Mouse (Mus musculus): ENCODE results near the gene Luzp2. TPM values are rescaled to one million over a fixed set of nuclear protein-coding genes. Genes with fewer than 3 reads are reported as not detected.
"Not testable (repeated sequence)": the region's sequence is repeated elsewhere in the genome, so short reads cannot be mapped to it uniquely, and the experiment has no call there.

The Luzp2 gene
- polyA plus RNA-seq, 1 experiment from 2014 or later, result 70.6 TPM

DNA sequence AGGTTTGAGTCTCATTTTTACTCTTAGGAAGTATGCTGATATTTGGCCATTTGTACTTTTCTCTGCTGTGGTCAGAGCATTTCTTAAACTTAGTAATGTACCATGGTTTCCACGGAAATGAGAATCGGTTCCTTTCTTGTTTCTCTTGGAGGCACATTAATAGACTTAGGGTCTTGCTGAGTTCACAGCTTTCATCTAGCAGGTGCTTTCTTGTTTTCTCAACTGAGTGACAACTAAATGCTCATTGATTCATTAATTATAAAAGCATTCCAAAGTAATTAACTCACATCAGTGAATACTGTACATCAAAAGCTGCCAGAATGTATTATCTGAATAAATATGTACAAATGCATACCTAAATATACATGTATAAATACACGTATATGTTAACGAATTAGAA is 127.4 kb downstream of the Luzp2 start:
- no peak overlapping the region for H3K27ac ChIP-seq (ENCODE audit: low read depth, low read length)
- ATAC-seq, result no peak
- no peak overlapping the region for H3K4me2 ChIP-seq (ENCODE audit: low read length)
- H3K36me3 ChIP-seq (ENCODE audit: control insufficient read depth, insufficient read depth, low read length), result no peaks in the 10 kb centered on the region
- no peaks in the 10 kb centered on the region for H3K4me1 ChIP-seq (ENCODE audit: control insufficient read depth, insufficient read depth, low read depth, low read length)
- H3K9ac ChIP-seq (ENCODE audit: low read depth, low read length), result no peak overlapping the region
- H3K4me3 ChIP-seq (ENCODE audit: low read length), result no peak overlapping the region
- H3K9me3 ChIP-seq (ENCODE audit: control insufficient read depth, low read length), result no peaks in the 10 kb centered on the region
- 62% methylated on average over 4 of the region's 4 CpGs for WGBS
- no peaks in the 10 kb centered on the region for H3K27me3 ChIP-seq (replicated peaks; ENCODE audit: control insufficient read depth, insufficient read depth, low read length)

DNA sequence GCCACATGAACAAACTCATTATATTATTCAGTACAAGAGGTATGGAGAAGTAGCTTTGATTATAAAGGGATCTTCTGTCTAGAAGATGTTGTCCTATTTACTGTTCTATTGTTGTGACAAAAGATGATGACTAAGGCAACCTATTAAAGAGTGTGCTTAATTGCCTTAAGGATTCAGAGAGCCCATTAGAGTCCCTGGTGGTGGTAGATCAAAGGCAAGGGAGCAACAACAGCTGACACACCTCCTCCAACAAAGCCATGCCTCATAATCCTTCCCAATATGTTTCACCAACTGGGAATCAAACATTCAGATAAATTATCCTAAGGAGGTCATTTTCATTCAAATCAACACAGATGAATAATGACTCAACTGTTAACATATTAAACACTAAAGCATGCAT is 142.1 kb downstream of the Luzp2 start:
- no peaks in the 10 kb centered on the region for H3K36me3 ChIP-seq (ENCODE audit: control insufficient read depth, insufficient read depth, low read length)
- H3K9me3 ChIP-seq (ENCODE audit: control insufficient read depth, low read length), result 0 out of 2 replicates have a peak, but pooled peaks cover 2% of the 10 kb centered on the region
- no peaks in the 10 kb centered on the region for H3K27me3 ChIP-seq (replicated peaks; ENCODE audit: control insufficient read depth, insufficient read depth, low read length)
- H3K4me2 ChIP-seq (ENCODE audit: low read length), result no peak overlapping the region
- ATAC-seq, result no peak
- no peak overlapping the region for H3K9ac ChIP-seq (ENCODE audit: low read depth, low read length)
- peaks cover 2% of the 10 kb centered on the region; the same call in 1 of the 2 replicates for H3K4me1 ChIP-seq (ENCODE audit: control insufficient read depth, insufficient read depth, low read depth, low read length)
- H3K4me3 ChIP-seq (ENCODE audit: low read length), result no peak overlapping the region
- no peak overlapping the region for H3K27ac ChIP-seq (ENCODE audit: low read depth, low read length)

DNA sequence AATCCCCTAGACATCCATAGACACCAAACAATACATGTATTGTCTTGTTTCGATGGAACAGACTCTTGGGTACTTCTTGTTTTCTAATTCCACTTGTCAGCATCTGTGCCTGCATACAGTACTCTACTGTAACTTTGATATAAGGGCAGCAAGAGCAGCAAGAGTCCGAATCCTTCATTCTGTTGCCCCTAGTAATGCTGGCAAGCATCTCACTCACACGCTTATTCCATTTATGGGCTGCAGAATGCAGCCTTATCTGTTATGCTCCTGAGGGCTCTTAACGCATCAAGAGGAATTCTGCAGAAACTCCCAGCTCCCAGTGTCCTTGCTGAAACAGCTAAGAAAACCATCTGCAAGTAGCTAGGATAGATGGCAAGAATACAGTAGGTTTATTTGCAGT is 145.3 kb downstream of the Luzp2 start:
- Histone ChIP-seq H3K4me1 (ENCODE audit: control insufficient read depth, insufficient read depth, low read depth, low read length) (peaks cover 2% of the 10 kb centered on the region; the same call in 1 of the 2 replicates), H3K36me3 (ENCODE audit: control insufficient read depth, insufficient read depth, low read length) (no peaks in the 10 kb centered on the region), H3K9ac (ENCODE audit: low read depth, low read length) (no peak overlapping the region), H3K9me3 (ENCODE audit: control insufficient read depth, low read length) (no peaks in the 10 kb centered on the region), H3K4me2 (ENCODE audit: low read length) (no peak overlapping the region), H3K27me3 (replicated peaks; ENCODE audit: control insufficient read depth, insufficient read depth, low read length) (no peaks in the 10 kb centered on the region), H3K4me3 (ENCODE audit: low read length) (no peak overlapping the region), H3K27ac (ENCODE audit: low read depth, low read length) (no peak overlapping the region)
- no peak for ATAC-seq
- WGBS, result 52% methylated on average over 4 of the region's 4 CpGs

DNA sequence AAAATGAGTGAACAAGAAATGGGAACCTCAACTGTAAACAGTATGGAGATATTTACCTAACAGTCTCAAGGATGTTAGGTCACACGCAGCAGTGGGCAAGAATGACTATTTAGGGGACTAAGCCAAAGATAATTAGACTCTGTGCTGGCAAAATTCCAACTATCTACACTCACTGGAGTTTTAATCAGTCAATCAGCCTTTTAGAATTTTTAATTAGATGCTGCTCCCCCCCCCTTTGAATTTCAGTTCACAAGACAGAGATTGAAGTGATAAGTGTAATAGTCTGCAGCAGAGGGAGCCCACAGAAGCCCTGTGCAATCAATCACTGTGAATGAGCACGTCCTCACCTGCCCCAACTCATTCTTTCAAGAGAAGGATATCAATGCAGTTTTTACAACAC is 165.1 kb downstream of the Luzp2 start:
- H3K4me3 ChIP-seq (ENCODE audit: low read length), result no peak overlapping the region
- H3K9ac ChIP-seq (ENCODE audit: low read depth, low read length), result no peak overlapping the region
- no peaks in the 10 kb centered on the region for H3K9me3 ChIP-seq (ENCODE audit: control insufficient read depth, low read length)
- H3K27ac ChIP-seq (ENCODE audit: low read depth, low read length), result no peak overlapping the region
- no peaks in the 10 kb centered on the region; the same call in 1 of the 2 replicates for H3K4me1 ChIP-seq (ENCODE audit: control insufficient read depth, insufficient read depth, low read depth, low read length)
- H3K27me3 ChIP-seq (replicated peaks; ENCODE audit: control insufficient read depth, insufficient read depth, low read length), result no peaks in the 10 kb centered on the region
- ATAC-seq, result peak; percentile 82
- WGBS, result 29% methylated on average over 2 of the region's 2 CpGs
- no peaks in the 10 kb centered on the region for H3K36me3 ChIP-seq (ENCODE audit: control insufficient read depth, insufficient read depth, low read length)
- H3K4me2 ChIP-seq (ENCODE audit: low read length), result no peak overlapping the region

DNA sequence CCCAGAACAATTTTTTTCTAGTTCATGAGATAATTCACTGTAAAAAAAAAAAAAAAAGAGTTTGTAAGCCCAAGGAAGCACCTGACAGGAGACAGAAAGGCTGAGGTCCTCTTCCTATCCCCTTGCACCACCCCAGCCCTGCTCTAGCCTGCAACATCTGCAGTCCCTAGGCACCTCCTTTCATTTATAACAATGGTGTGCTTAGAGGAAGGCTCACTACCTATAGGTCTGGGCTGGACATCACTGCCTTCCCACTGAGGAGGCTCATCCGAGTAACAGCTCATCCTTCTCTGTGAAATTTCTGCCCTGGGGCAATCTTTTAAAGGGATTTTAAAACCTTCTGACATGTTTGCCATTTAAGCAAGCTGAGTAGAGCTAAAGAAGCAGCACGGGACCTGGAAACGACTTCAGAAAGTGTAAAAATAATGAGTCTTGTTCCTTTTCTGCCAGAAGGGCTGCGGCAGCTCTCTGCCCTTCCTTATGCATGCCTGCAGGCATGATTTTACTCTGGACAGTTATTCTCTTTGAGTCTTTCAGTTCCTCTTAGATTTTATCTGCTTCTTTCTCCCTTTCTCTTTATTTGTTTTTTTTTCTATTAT is 174.0 kb downstream of the Luzp2 start:
- H3K9me3 ChIP-seq (ENCODE audit: control insufficient read depth, low read length), result no peaks in the 10 kb centered on the region
- 45% methylated on average over 4 of the region's 4 CpGs for WGBS
- no peak overlapping the region for H3K4me3 ChIP-seq (ENCODE audit: low read length)
- ATAC-seq, result no peak
- no peaks in the 10 kb centered on the region for H3K4me1 ChIP-seq (ENCODE audit: control insufficient read depth, insufficient read depth, low read depth, low read length)
- H3K36me3 ChIP-seq (ENCODE audit: control insufficient read depth, insufficient read depth, low read length), result no peaks in the 10 kb centered on the region
- H3K4me2 ChIP-seq (ENCODE audit: low read length), result no peak overlapping the region
- H3K27ac ChIP-seq (ENCODE audit: low read depth, low read length), result no peak overlapping the region
- H3K27me3 ChIP-seq (replicated peaks; ENCODE audit: control insufficient read depth, insufficient read depth, low read length), result no peaks in the 10 kb centered on the region
- H3K9ac ChIP-seq (ENCODE audit: low read depth, low read length), result no peak overlapping the region

DNA sequence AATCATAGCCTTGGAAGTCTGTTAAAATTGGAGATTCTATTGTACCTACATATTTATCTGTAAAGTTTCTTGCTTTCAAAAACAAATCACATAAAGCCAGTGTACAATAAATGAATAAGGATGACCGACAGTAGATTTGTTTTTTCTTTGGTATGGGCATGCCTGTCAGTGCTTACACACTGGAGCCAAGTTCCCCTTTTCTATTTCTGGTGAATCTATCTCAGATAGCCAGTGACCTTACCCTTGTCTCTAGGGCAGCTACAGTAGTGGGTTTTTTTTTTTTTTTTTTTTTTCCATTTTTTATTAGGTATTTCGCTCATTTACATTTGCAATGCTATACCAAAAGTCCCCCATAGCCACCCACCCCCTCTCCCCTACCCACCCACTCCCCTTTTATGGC is 298.6 kb downstream of the Luzp2 start:
- not testable (repeated sequence) for H3K4me3 ChIP-seq (ENCODE audit: low read length); H3K36me3 ChIP-seq (ENCODE audit: control insufficient read depth, insufficient read depth, low read length); H3K9ac ChIP-seq (ENCODE audit: low read depth, low read length); ATAC-seq; H3K27me3 ChIP-seq (replicated peaks; ENCODE audit: control insufficient read depth, insufficient read depth, low read length); H3K9me3 ChIP-seq (ENCODE audit: control insufficient read depth, low read length); H3K27ac ChIP-seq (ENCODE audit: low read depth, low read length); H3K4me1 ChIP-seq (ENCODE audit: control insufficient read depth, insufficient read depth, low read depth, low read length); H3K4me2 ChIP-seq (ENCODE audit: low read length)
- WGBS, result 97% methylated on average over 1 of the region's 2 CpGs

DNA sequence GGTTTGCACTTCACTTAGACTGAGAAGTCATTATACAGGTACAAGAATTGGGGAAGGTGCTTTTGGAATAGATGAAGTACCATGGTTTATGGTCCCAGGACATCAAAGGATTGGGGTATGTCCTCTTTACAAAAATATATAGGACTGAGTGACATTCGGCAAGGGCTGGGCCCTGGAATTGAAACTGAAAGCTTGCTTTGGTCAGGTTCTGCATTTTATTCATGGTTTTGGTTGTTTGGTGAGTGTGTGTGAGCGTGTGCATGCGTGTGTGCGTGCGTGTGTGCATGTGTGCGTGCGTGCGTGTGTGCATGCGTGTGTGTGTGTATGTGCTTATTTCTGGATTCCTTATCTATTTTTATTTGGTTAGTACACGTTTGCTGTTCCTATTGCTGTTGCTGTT is 353.6 kb downstream of the Luzp2 start:
- Histone ChIP-seq H3K9ac (ENCODE audit: low read depth, low read length) (no peak overlapping the region), H3K4me3 (ENCODE audit: low read length) (no peak overlapping the region), H3K27ac (ENCODE audit: low read depth, low read length) (no peak overlapping the region), H3K9me3 (ENCODE audit: control insufficient read depth, low read length) (no peaks in the 10 kb centered on the region), H3K4me1 (ENCODE audit: control insufficient read depth, insufficient read depth, low read depth, low read length) (no peaks in the 10 kb centered on the region), H3K27me3 (replicated peaks; ENCODE audit: control insufficient read depth, insufficient read depth, low read length) (no peaks in the 10 kb centered on the region), H3K36me3 (ENCODE audit: control insufficient read depth, insufficient read depth, low read length) (no peaks in the 10 kb centered on the region), H3K4me2 (ENCODE audit: low read length) (no peak overlapping the region)
- WGBS, result 93% methylated on average over 10 of the region's 10 CpGs
- no peak for ATAC-seq

DNA sequence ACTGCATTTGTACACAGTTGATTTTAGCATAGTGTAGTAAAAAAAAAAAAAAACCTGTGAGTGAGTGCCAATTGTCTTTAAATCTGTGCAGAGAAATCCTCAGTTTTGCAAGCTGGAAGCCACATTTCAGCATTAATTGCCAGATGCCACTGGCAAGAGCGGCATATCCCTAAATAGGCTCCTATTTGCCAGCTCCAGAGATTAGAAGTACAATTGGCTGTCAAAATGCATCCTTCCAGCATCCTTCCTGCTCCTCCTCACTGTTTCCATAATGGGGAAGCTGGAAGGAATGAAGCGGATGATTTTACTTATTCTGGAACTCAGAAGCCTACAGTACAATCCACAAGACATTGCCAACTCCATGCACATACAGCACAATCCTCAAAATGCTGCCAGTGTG is 354.2 kb downstream of the Luzp2 start:
- H3K27me3 ChIP-seq (replicated peaks; ENCODE audit: control insufficient read depth, insufficient read depth, low read length), result no peaks in the 10 kb centered on the region
- no peaks in the 10 kb centered on the region for H3K9me3 ChIP-seq (ENCODE audit: control insufficient read depth, low read length)
- no peaks in the 10 kb centered on the region for H3K36me3 ChIP-seq (ENCODE audit: control insufficient read depth, insufficient read depth, low read length)
- no peak overlapping the region for H3K27ac ChIP-seq (ENCODE audit: low read depth, low read length)
- H3K4me1 ChIP-seq (ENCODE audit: control insufficient read depth, insufficient read depth, low read depth, low read length), result no peaks in the 10 kb centered on the region
- no peak overlapping the region for H3K9ac ChIP-seq (ENCODE audit: low read depth, low read length)
- peak; percentile 24; the same call in 1 of the 2 replicates for ATAC-seq
- no peak overlapping the region for H3K4me2 ChIP-seq (ENCODE audit: low read length)
- H3K4me3 ChIP-seq (ENCODE audit: low read length), result no peak overlapping the region
- 73% methylated on average over 2 of the region's 2 CpGs for WGBS

DNA sequence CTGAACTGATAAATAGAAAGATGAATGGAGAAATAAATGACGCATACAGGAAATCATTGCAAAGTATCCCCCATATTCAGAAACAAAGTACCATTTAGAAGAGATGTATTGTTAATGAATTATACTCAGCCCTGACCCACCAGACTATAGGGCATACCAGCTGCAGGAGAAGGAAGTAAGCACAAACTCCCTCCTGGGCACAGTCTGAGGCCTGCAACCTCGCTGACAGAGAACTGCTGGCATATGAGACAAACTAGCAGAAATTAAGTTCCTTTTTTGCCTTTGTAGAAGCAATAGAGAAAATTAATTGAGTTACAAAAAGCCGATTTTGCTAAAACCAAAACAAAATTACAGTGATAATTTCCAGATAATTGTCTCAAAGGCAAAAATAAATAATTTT is 355.4 kb downstream of the Luzp2 start:
- H3K27ac ChIP-seq (ENCODE audit: low read depth, low read length), result no peak overlapping the region; the same call in 1 of the 2 replicates
- no peak overlapping the region for H3K4me2 ChIP-seq (ENCODE audit: low read length)
- H3K9ac ChIP-seq (ENCODE audit: low read depth, low read length), result no peak overlapping the region
- no peaks in the 10 kb centered on the region for H3K4me1 ChIP-seq (ENCODE audit: control insufficient read depth, insufficient read depth, low read depth, low read length)
- no peak for ATAC-seq
- H3K9me3 ChIP-seq (ENCODE audit: control insufficient read depth, low read length), result no peaks in the 10 kb centered on the region
- no peaks in the 10 kb centered on the region for H3K36me3 ChIP-seq (ENCODE audit: control insufficient read depth, insufficient read depth, low read length)
- H3K27me3 ChIP-seq (replicated peaks; ENCODE audit: control insufficient read depth, insufficient read depth, low read length), result no peaks in the 10 kb centered on the region
- H3K4me3 ChIP-seq (ENCODE audit: low read length), result no peak overlapping the region
- 76% methylated on average over 3 of the region's 3 CpGs for WGBS

DNA sequence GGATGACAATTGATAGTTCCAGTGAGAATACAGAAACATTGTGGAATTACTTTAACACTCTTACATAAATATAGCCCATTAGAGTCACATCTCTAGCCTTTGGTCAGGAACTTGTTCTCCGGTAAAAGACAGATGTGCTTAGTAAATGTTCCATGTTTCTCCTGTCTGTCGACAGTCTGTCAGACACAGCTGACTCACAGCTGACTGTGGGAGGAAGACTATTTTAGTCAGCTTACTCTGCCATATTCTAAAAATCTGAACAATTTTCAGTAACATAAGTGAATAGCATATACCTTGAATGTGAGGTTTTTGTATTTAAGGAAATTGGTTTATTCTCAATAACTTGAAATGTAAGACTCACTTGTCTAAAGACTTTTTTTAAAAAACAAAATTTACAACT is 363.5 kb downstream of the Luzp2 start:
- H3K9me3 ChIP-seq (ENCODE audit: control insufficient read depth, low read length), result no peaks in the 10 kb centered on the region
- no peak overlapping the region for H3K27ac ChIP-seq (ENCODE audit: low read depth, low read length)
- H3K9ac ChIP-seq (ENCODE audit: low read depth, low read length), result no peak overlapping the region
- ATAC-seq, result no peak
- H3K4me3 ChIP-seq (ENCODE audit: low read length), result no peak overlapping the region
- no peaks in the 10 kb centered on the region for H3K27me3 ChIP-seq (replicated peaks; ENCODE audit: control insufficient read depth, insufficient read depth, low read length)
- no peaks in the 10 kb centered on the region for H3K36me3 ChIP-seq (ENCODE audit: control insufficient read depth, insufficient read depth, low read length)
- H3K4me1 ChIP-seq (ENCODE audit: control insufficient read depth, insufficient read depth, low read depth, low read length), result no peaks in the 10 kb centered on the region
- WGBS, result 88% methylated on average over 2 of the region's 2 CpGs
- H3K4me2 ChIP-seq (ENCODE audit: low read length), result no peak overlapping the region
